Mouse (Mus musculus) bone marrow, adult 2 months (tissue): ENCODE data around the gene Gpr18.
"Not testable (repeated sequence)": the region's sequence is repeated elsewhere in the genome, so short reads cannot be mapped to it uniquely, and the experiment has no call there.

Source experiments
- CTCF ChIP-seq: fragments of 200-500 bp; IDR thresholded peaks from 2 replicates; pipeline ENCODE4 v1.5.1; 2011; ENCODE audit warnings: low read length, control low read depth; ENCODE audit not compliant: control insufficient read depth, insufficient read depth
- POLR2A ChIP-seq: fragments of 200-500 bp; IDR thresholded peaks from 2 replicates; pipeline ENCODE4 v1.6.1; 2011; ENCODE audit warnings: low read depth, mild to moderate bottlenecking, control low read depth, low read length, borderline replicate concordance; ENCODE audit not compliant: control insufficient read depth

DNA sequence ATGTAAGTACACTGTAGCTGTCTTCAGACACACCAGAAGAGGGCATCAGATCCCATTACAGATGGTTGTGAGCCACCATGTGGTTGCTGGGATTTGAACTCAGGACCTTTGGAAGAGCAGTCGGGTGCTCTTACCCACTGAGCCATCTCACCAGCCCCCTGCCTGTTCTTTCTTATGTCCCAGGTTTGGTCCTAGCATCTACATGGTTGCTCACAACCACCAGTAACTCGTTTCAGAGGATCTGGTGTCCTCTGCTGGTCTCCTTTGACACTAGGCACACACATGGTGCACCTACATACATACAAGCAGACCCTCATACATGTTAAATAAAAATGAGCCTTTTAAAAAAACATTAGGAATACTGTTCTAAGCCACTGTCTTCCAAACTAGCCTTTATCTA, 39.4 kb downstream of the Gpr18 start:
- TF ChIP-seq CTCF, POLR2A: not testable (repeated sequence)
